Mouse (Mus musculus): ENCODE results near the gene Hs3st3a1.

Hs3st3a1 gene

GRCm38 (mm10) chr11:64558282-64558681 is 123.2 kb downstream of the Hs3st3a1 start:
- DNase-seq (ENCODE audit: low read depth, low spot score) = no peak

DNA sequence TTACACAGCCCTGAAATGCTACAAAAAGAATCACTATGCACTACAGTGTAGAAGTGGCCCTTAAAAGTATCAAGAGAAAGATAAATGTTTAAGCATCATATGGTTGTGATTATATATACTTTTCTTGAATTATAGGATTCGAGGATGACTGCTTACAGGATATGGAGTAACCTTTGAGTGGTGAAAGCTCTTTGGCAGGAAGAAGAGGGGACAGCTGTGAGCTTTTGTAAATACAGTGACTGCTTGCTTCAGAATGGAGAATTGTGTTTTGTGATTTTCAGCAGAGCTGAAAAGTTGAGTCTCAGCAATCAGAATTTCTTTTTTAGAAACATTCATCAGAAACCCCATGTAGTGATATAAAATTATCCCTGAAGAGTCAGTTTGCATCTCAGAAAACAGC is 124.3 kb downstream of the Hs3st3a1 start:
- DNase-seq (ENCODE audit: low read depth, low spot score) = no peak

DNA sequence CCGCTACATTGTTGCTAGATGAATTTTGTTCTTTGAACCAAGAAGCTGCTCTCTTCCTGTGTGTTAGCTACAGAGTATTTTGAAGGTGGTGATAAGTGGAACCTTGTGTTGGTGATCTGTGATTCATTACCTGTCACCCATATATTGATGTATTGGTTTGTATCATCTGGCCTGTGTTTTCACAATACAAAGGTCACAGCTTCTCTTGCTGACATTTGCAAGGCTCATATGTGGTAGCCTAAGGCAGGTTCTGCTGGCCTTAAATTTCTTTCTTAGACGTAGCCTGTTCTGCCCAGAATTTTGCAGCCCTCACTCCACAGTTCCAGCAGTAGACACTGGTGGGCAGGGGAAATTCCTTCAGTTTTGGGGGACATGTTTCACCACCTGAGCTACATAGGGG is 125.3 kb downstream of the Hs3st3a1 start:
- no peak for DNase-seq (ENCODE audit: low read depth, low spot score)

GRCm38 (mm10) chr11:64562771-64563170 is 127.6 kb downstream of the Hs3st3a1 start:
- no peak for DNase-seq (ENCODE audit: low read depth, low spot score)

Measured in A20 (cell line).